Mouse (Mus musculus) embryo, embryonic 11 days (tissue): ENCODE measurements around the gene Chchd2.

Experiments used
- DNase-seq: peaks from one replicate; pipeline ENCODE4 v3.0.0-alpha.2; 2015

Gene Chchd2

DNA sequence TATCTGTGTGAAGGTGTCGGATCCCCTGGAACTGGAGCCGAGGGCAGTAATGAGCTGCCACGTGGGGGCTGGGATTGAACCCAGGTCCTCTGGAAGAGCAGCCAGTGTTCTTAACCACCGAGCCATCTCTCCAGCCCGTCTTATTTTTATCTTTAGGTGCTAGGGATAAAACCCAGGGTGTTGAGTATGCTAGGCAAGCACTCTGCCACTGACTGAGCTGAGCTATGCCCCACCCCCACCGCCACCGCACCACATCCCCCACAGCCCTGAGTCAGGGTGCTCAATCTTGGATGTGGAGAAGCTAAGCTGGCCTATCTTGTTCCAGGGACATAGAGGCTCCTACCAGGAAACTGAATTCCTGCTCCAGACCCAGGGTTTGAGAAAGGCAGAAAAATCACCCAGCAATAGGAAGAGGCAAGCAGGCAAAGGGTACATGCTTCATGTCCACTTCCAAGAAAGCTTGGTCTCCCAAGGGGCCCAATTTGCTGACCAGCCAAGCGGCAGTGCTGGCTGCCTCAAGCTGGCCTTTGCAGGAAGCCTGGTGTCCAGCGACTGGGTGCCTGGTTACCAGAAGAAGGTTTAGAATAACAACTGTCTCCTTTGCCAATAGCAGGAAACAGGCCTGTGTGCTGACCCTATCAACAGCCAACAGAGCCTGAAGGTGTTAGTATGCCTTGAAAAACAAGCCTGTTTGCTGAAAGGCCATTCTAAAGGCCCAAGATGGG lies 9.4 kb downstream of the Chchd2 start:
- no peak for DNase-seq

DNA sequence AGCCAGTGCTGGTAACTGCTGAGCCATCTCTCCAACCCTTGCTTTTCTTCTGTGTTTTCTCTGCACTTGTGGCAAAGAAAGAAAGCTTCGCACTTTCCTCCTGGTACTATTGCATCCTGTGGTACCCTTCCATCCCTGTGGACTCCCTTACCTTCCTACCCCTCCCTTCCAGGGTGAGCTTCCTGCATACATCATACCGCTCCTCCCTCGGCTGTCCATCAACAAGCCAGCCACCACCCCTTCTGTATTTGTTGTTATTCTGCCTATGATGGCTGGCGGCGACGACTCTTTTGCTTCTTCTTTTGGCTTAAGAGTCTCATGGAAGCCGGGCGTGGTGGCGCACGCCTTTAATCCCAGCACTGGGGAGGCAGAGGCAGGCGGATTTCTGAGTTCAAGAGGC lies 12.2 kb downstream of the Chchd2 start:
- DNase-seq, result no peak

- no peak for DNase-seq
Observed at GRCm38 (mm10) chr5:129873942-129874341, 13.3 kb downstream of the Chchd2 start.

DNA sequence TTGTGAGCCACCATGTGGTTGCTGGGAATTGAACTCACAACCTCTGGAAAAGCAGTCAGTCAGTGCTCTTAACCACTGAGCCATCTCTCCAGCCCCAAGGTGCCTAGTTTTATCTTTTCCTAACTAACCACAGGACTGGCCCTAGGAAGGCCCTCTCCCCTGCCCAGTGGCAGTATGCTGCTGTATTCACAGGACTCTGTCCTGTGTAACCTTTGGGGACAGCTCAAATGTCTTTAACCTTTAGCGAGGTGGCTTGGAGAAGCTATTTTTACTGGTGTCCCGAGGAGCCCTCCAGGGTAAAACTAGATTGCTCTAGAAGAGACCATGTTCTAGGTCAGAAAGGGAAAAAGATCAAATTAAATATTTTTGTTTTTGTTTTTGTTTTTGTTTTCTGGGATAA lies 16.0 kb downstream of the Chchd2 start:
- DNase-seq, result no peak

GRCm38 (mm10) chr5:129869238-129869995 lies 17.9 kb downstream of the Chchd2 start:
- no peak for DNase-seq

- no peak for DNase-seq
Observed at GRCm38 (mm10) chr5:129865841-129866240, 21.4 kb downstream of the Chchd2 start.

DNA sequence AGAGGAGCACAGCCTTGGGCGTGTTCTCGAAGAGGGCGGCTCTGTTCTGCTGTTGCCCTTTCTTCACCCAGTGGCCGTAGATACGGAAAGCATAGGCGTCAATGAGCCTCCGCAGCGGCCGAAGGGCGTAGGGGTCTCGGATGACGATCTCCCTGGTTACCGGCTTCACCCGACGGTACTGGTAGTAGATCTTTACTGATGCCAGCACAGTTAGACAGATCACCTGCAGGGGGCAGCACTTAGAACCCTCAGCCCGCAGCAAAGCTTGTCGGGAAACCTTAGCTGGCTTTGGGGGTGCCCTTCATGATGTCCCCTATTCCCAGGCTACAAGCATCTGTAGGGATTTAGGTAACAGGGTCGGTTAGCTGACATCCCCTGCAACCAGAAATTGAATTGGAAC lies 22.8 kb downstream of the Chchd2 start:
- DNase-seq, result peak; percentile 53

DNA sequence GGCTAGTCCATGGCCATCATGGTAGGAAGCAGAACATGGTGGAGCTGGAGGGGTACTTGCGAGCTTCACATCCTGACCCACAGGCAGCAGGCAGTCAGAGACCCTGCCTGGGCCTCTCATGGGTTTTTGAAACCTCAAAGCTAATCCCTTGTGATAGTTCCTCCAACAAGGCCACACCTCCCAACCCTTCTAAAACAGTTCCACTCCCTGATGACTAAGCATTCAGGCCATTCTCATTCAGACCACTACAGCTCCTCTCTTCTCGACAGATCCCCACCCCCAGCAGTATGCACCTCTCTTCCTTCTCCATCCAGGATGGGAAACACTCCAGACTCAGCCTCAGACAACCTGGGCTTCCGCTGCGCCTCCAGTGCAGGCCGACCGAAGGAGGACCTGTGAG lies 24.9 kb downstream of the Chchd2 start:
- no peak for DNase-seq

- no peak for DNase-seq
Observed at GRCm38 (mm10) chr5:129856414-129856813, 30.9 kb downstream of the Chchd2 start.

GRCm38 (mm10) chr5:129855163-129855562 lies 32.1 kb downstream of the Chchd2 start:
- DNase-seq, result no peak

- DNase-seq, result no peak
Observed at GRCm38 (mm10) chr5:129847558-129847820, 39.8 kb downstream of the Chchd2 start.

DNA sequence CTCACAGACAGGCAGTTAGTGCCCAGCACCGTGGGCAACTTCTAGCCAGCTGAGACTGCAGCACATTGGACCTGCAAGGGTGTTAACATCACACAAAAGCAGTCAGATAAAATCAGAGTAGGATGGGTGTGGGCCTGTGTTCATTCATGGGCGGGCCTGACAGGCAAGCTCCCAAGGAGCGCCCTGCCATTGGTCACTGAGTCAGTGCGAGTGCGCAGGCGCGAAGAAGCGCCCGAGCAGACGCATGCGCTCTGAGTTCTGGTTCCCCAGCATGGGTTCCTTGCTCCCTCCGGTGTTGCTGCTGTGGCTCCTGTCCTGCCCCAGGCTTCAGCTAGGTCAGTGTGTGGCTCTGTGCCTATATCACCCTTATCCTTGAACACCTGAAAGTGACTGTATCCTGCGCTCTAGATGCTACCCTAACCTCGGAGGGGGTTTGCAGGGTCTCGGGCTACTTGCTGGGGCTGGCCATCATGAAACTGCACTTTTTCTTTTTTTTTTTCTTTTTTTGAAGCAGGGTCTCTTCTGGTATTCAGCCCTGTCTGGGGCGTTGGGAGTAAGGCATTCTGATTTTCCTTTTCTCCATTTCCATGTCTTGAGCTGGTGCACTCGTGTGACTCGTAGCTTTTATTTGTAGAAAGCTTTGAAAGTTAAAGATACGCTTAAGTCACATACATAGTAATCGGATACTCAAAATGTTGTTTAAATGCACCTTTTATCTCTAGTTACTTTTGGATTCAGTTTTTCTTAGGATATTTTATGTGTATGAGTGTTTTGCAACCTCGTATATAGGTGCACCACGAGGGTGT lies 40.3 kb downstream of the Chchd2 start, which contains the start of gene Sumf2:
Sumf2 (plus strand) TSS at position 235 of the 806 bp plus-strand sequence.
- peak; percentile 95 for DNase-seq

GRCm38 (mm10) chr5:129844848-129845247 lies 42.4 kb downstream of the Chchd2 start:
- no peak for DNase-seq
